Mouse (Mus musculus): ENCODE measurements around the gene Slc11a1.

DNA sequence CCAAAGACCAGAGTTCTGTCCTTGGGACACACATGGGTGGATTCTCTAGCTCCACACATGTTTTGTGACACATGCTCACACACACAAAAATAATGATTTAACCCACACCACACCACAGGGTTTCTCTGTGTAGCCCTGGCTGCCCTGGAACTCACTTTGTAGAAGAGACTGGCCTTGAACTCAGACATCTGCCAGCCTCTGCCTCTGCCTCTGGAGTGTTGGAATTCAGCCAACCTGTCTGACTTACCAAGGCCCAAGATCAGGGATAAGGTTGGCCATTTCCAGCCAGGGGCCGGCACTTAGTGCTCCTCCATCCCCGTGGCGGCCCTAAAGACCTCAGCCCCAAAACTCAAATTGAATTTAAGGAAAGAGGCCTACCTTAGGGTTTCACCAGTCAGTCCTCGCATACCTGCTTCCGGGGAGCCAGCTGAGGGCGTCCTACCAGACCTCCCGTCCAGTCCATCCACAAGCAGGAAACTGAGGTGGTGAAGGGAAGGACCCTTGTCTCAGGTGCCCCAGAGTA, 13.5 kb downstream of the Slc11a1 start:
- no peak for TF ChIP-seq POLR2A (IDR thresholded peaks at IDR 0.05; ENCODE audit: control insufficient read depth, extremely low read depth, insufficient read depth, low read length, poor library complexity)
- TF ChIP-seq CTCF (IDR thresholded peaks at IDR 0.05; ENCODE audit: borderline replicate concordance, control insufficient read depth, extremely low read depth, insufficient read depth, low read length, poor library complexity), result no peak
